8 mouse cellular contexts compared by ENCODE assay signal in the genomic region with DNA sequence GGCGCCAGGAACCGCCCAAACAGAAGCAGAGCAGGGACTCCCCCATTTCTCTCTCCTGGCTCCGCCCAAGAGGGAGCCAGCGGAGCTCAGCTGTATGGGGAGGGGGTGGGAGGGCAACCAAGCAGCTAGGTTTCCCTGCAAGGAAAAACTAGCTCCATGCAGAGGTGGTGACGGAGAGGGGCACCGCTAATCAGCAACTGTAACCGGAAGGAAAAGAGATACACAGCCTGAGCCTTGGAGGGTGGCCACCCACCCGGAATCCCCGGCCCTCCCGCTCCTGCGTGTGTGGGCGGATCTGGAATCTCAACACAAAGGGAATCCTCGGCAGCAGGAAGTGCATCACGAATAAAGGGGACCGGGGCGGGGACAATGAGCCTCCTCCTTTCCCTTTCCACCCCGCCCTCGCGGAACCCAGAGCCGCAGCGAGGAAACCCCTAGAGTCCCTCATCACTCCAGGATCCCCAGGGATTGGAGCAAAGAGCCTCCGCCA. TPM values are rescaled to one million over a fixed set of nuclear protein-coding genes. Genes with fewer than 3 reads are reported as not detected.
DNase-seq lines count a peak whose midpoint lies in the region; ATAC-seq lines count a peak whose summit lies in the region.

No protein-coding gene starts in this region.

- 2% methylated on average over 20 of the region's 22 CpGs for WGBS in hindbrain, embryonic 15.5 days
- 2% methylated on average over 19 of the region's 22 CpGs for WGBS in lung, embryonic 16.5 days

- H3K4me3 ChIP-seq in hindbrain, embryonic 15.5 days = peak overlapping the region; percentile 57
- H3K4me3 ChIP-seq in lung, embryonic 16.5 days (ENCODE audit: low read length) = peak overlapping the region; percentile 53

- peak; percentile 91 for DNase-seq in Muller cell, postnatal 12 days (ENCODE audit: inconsistent ontology term)
- DNase-seq in brain, embryonic 18.5 days (ENCODE audit: low read depth, low spot score) = peak; percentile 86
- DNase-seq in forelimb bud, embryonic 11.5 days (ENCODE audit: low read depth, low spot score) = peak; percentile 7
- DNase-seq in layer of hippocampus, postnatal 25 days (ENCODE audit: extremely low spot score in 1 of 2, low spot score in 1 of 2) = peak; percentile 47 to 49
- DNase-seq in retina, postnatal 1 day = peak; percentile 95
- no peak for DNase-seq in urinary bladder, postnatal 14 days (ENCODE audit: low spot score)

- H3K9ac ChIP-seq in hindbrain, embryonic 15.5 days = peak overlapping the region; percentile 94
- peak overlapping the region; percentile 41 for H3K9ac ChIP-seq in lung, embryonic 16.5 days (ENCODE audit: low read length)

- no peaks in the 10 kb centered on the region for H3K36me3 ChIP-seq in hindbrain, embryonic 15.5 days
- no peaks in the 10 kb centered on the region for H3K36me3 ChIP-seq in lung, embryonic 16.5 days (ENCODE audit: control insufficient read depth, insufficient read depth, low read length)

- H3K27ac ChIP-seq in hindbrain, embryonic 15.5 days (replicated peaks) = peak overlapping the region; percentile 96
- no peak overlapping the region for H3K27ac ChIP-seq in lung, embryonic 16.5 days (ENCODE audit: low read length)

- ATAC-seq in hindbrain, embryonic 15.5 days (ENCODE audit: low FRiP score, low read depth) = peak; percentile 96
- peak; percentile 73 for ATAC-seq in lung, embryonic 16.5 days (ENCODE audit: low read depth)

- H3K27me3 ChIP-seq in hindbrain, embryonic 15.5 days = no peaks in the 10 kb centered on the region
- H3K27me3 ChIP-seq in lung, embryonic 16.5 days (ENCODE audit: control insufficient read depth, insufficient read depth, low read depth, low read length) = peaks cover 19% of the 10 kb centered on the region

- peak overlapping the region; percentile 97 for H3K4me2 ChIP-seq in hindbrain, embryonic 15.5 days
- peak overlapping the region; percentile 76 for H3K4me2 ChIP-seq in lung, embryonic 16.5 days (ENCODE audit: low read depth, low read length)

- H3K4me1 ChIP-seq in hindbrain, embryonic 15.5 days (replicated peaks) = peaks cover 14% of the 10 kb centered on the region
- H3K4me1 ChIP-seq in lung, embryonic 16.5 days (replicated peaks; ENCODE audit: control insufficient read depth, insufficient read depth, low read length) = no peaks in the 10 kb centered on the region

- no peaks in the 10 kb centered on the region for H3K9me3 ChIP-seq in hindbrain, embryonic 15.5 days
- H3K9me3 ChIP-seq in lung, embryonic 16.5 days (ENCODE audit: control insufficient read depth, low read length) = no peaks in the 10 kb centered on the region

RNA-seq across cellular contexts. Expression of gene Kcnh8, which starts 1.6 kb away (rescaled TPM):
- 4.2 and 4.8 TPM in 2 replicates for polyA plus RNA-seq in hindbrain, embryonic 15.5 days (2015; fragmentation: Nextera tagmentation; extraction: Ambion mirVana)
- total RNA-seq in layer of hippocampus, postnatal 25 days (2021) = under 1 TPM; 0.39 to 0.68 TPM
- polyA plus RNA-seq in lung, embryonic 16.5 days (2015; fragmentation: Nextera tagmentation; extraction: Ambion mirVana) = 0.13 TPM in 2 replicates
